Mouse (Mus musculus): ENCODE measurements around the gene Myo15b. TPM values are rescaled to one million over a fixed set of nuclear protein-coding genes. Genes with fewer than 3 reads are reported as not detected.
A peak's percentile ranks its signal among the peaks of the same experiment; 100 is the strongest.

The Myo15b gene
- polyA plus RNA-seq (2015; fragmentation: Nextera tagmentation; extraction: Ambion mirVana) = 0.45 and 0.46 TPM in 2 replicates

DNA sequence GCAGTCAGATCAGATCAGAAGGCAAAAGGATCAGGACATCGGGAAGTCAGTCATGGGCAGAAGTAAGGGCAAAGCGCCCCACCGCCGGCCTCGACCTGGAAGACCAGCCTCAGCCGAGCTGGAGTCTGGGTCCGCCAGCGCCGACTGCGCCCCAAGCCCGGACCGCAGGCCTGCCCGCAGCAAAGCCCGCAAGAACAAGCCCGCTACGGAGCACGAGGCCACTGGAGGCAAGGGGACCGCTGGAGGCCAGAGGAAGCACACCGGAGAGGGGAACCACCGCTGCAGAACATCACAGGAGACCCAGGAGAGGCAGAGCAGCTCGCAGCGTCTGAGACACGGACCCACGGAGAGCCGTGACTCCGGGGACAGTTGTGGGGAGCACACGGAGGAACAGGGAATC lies at the start of gene Myo15b:
Myo15b (plus strand) TSS at position 53 of the 400 bp plus-strand sequence.
- Histone ChIP-seq H3K4me3 (replicated peaks) (peak within 1 kb of the TSS; percentile 46), H3K4me1 (replicated peaks) (peaks cover 17% of the 10 kb centered on the region), H3K36me3 (replicated peaks) (0 out of 2 replicates have a peak, but pooled peaks cover 22% of the 10 kb centered on the region), H3K9me3 (replicated peaks) (no peaks in the 10 kb centered on the region), H3K9ac (0 out of 2 replicates have a peak within 1 kb of the TSS, but pooled peaks have one; percentile 23), H3K4me2 (peak within 1 kb of the TSS; percentile 73), H3K27ac (replicated peaks) (no peak within 1 kb of the TSS), H3K27me3 (peaks cover 75% of the 10 kb centered on the region)
- ATAC-seq (ENCODE audit: insufficient read depth) = no peak
- 12% methylated on average over 27 of the region's 27 CpGs for WGBS (ENCODE audit: insufficient replicate concordance)

DNA sequence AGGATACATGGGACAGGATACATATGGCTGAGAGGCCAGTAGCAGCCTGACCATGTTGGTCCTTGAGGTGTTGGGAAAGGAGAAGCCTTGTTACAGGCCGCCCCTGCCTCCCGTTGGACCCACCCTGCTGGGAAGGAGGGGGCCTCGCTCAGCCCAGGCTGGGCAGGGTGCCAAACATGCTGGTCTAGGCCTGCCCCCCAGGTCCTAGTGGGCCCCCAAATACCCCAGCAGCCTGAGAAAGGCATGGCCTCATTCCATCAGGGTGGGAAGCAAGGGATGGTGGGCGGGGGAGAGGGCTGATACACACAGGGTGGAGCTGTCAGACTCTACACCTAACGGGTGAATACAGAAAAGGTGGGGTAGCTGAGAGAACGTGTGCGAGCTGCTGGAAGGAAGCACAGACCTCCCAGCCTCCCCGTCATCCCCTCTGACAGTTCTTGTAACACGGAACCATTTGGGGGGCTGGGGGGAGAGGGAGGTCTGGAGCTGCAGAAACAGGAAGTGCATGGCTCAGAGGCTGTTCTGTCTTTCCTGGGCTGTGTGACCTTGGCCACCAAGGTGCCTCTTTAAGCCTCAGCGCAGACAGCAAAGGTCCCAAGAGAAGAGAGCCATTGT lies 49.4 kb upstream of the Myo15b start:
- Histone ChIP-seq H3K4me2 (peak overlapping the region; percentile 100; the same call in 1 of the 2 replicates), H3K36me3 (replicated peaks) (peaks cover 51% of the 10 kb centered on the region), H3K9me3 (replicated peaks) (no peaks in the 10 kb centered on the region), H3K27me3 (no peaks in the 10 kb centered on the region), H3K4me1 (replicated peaks) (peaks cover 95% of the 10 kb centered on the region), H3K4me3 (replicated peaks) (no peak overlapping the region), H3K27ac (replicated peaks) (peak overlapping the region; percentile 5; the same call in 1 of the 2 replicates), H3K9ac (0 out of 2 replicates have a peak overlapping the region, but pooled peaks have one; percentile 1)
- ATAC-seq (ENCODE audit: insufficient read depth) = no peak
- WGBS (ENCODE audit: insufficient replicate concordance) = 27% methylated on average over 10 of the region's 10 CpGs

DNA sequence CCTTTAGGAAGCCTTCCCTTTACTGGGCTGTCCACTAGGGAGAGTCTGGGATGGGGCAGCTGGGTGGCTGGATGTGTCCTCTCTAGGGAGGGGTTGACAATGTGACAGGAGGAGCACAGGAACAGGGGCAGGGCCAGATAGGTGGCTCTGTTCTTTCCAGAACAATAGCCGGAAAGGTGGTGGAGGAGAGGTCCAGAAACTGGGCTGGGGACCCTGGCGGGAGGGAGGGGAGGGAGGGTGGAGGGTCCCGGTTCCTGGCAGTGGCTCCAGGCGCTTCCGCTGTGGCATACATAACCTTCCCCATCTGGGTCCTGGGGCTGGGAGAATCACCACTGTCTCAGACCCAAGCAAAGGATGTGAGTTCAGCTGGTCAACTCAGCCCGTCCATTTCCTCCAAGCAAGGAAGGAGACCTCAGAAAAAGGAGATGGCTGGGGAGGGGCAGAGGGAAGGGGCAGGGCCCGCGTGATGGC lies 48.9 kb upstream of the Myo15b start:
- Histone ChIP-seq H3K9ac (no peak overlapping the region), H3K4me2 (peak overlapping the region; percentile 100; the same call in 1 of the 2 replicates)
- WGBS (ENCODE audit: insufficient replicate concordance) = 43% methylated on average over 8 of the region's 8 CpGs

DNA sequence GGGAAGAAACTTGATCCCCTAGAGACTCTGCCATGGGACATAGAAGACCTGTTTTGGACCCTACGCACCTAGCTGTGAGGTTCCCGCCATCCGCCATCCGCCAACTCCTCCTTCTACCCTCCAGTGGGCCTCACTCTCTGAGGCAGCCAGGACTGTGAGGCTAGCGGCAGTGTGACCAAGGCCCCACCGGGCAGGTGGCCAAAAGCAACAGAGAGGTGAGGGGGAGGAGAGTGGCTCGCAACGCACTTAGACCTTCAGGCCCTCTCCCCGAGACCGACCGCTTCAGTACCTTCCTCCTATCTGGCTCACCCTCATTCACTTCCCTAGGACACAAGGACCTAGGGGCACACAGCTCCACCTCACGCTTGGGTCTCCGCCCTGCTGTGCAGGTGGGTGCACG lies 47.8 kb upstream of the Myo15b start:
- H3K9me3 ChIP-seq (replicated peaks) = no peaks in the 10 kb centered on the region
- peak overlapping the region; percentile 59 for H3K27ac ChIP-seq (replicated peaks)
- peak overlapping the region; percentile 2; the same call in 1 of the 2 replicates for H3K4me3 ChIP-seq (replicated peaks)
- H3K4me2 ChIP-seq = peak overlapping the region; percentile 100
- no peak overlapping the region for H3K9ac ChIP-seq
- H3K27me3 ChIP-seq = no peaks in the 10 kb centered on the region
- peaks cover 93% of the 10 kb centered on the region for H3K4me1 ChIP-seq (replicated peaks)
- ATAC-seq (ENCODE audit: insufficient read depth) = no peak
- peaks cover 38% of the 10 kb centered on the region for H3K36me3 ChIP-seq (replicated peaks)
- WGBS (ENCODE audit: insufficient replicate concordance) = 77% methylated on average over 14 of the region's 14 CpGs

More for the DNA sequence above, 48.9 kb upstream of the Myo15b start:
- Histone ChIP-seq H3K27ac (replicated peaks) (peak overlapping the region; percentile 59; the same call in 1 of the 2 replicates), H3K4me3 (replicated peaks) (no peak overlapping the region), H3K27me3 (no peaks in the 10 kb centered on the region), H3K4me1 (replicated peaks) (peaks cover 96% of the 10 kb centered on the region), H3K36me3 (replicated peaks) (peaks cover 47% of the 10 kb centered on the region), H3K9me3 (replicated peaks) (no peaks in the 10 kb centered on the region)
- no peak for ATAC-seq (ENCODE audit: insufficient read depth)

DNA sequence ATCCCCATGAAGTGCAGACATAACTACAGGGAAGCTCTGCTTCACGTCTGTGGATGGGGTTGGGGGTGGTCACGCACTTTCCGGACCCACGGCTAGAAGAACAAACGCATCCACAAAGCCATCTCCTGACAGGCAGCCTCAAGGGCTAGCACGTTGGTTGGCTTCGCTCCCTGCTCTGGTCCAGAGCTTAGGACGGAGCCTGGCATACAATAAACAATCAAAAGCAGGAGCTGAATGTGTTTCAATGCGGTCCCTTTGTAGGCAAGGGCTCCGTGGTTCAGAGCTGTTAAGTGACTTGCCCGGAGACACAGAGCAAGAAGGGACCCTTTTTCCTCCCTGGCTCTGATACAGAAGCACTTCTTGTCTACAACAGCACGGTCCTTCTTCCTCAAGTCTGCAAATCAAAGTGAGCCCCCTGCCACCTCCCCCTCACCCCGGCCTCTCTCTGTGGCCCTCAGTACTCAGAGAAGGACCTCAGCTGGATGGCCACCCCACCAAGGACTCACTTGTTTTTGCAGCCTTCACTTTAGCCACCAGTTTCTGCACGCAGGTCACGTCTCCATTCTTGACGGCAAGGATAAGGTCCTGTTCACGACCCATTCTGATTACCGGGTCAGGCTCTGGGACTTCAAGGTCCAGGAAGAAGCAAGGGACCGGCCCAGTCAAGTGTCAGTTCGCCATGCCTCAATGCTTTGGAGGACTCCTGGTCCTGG lies 46.7 kb upstream of the Myo15b start:
- H3K27ac ChIP-seq (replicated peaks) = no peak overlapping the region

DNA sequence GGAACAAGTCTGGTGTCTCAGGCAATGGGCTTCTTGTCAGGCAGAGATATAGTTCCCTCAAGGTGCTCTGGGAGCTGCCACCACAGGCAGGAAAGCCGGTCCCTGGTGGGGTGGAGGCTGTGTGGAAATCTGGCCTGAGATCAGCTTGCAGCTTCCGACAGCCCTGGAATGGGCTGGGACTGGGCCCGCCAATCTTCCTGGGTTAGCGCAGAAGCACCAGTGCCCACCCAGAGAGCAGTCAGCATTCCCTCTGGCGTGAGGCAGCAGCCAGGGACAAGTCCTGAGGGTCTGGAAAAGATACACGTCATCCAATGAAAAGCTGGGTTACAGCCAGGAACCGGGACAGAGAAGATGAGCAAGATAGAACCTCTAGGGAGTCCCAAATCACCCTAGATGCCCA lies 46.1 kb upstream of the Myo15b start:
- Histone ChIP-seq H3K9ac (peak overlapping the region; percentile 79; the same call in 1 of the 2 replicates), H3K4me3 (replicated peaks) (peak overlapping the region; percentile 80), H3K4me1 (replicated peaks) (peaks cover 88% of the 10 kb centered on the region), H3K27ac (replicated peaks) (no peak overlapping the region), H3K9me3 (replicated peaks) (no peaks in the 10 kb centered on the region), H3K4me2 (peak overlapping the region; percentile 100), H3K27me3 (no peaks in the 10 kb centered on the region), H3K36me3 (replicated peaks) (peaks cover 29% of the 10 kb centered on the region)
- no peak for ATAC-seq (ENCODE audit: insufficient read depth)
- 75% methylated on average over 7 of the region's 7 CpGs for WGBS (ENCODE audit: insufficient replicate concordance)

More for the DNA sequence above, 46.7 kb upstream of the Myo15b start:
- Histone ChIP-seq H3K4me2 (peak overlapping the region; percentile 100), H3K4me1 (replicated peaks) (peaks cover 94% of the 10 kb centered on the region), H3K27me3 (no peaks in the 10 kb centered on the region), H3K36me3 (replicated peaks) (peaks cover 32% of the 10 kb centered on the region), H3K9ac (peak overlapping the region; percentile 10; the same call in 1 of the 2 replicates), H3K4me3 (replicated peaks) (peak overlapping the region; percentile 80), H3K9me3 (replicated peaks) (no peaks in the 10 kb centered on the region)
- WGBS (ENCODE audit: insufficient replicate concordance) = 79% methylated on average over 20 of the region's 20 CpGs
- no peak for ATAC-seq (ENCODE audit: insufficient read depth)

DNA sequence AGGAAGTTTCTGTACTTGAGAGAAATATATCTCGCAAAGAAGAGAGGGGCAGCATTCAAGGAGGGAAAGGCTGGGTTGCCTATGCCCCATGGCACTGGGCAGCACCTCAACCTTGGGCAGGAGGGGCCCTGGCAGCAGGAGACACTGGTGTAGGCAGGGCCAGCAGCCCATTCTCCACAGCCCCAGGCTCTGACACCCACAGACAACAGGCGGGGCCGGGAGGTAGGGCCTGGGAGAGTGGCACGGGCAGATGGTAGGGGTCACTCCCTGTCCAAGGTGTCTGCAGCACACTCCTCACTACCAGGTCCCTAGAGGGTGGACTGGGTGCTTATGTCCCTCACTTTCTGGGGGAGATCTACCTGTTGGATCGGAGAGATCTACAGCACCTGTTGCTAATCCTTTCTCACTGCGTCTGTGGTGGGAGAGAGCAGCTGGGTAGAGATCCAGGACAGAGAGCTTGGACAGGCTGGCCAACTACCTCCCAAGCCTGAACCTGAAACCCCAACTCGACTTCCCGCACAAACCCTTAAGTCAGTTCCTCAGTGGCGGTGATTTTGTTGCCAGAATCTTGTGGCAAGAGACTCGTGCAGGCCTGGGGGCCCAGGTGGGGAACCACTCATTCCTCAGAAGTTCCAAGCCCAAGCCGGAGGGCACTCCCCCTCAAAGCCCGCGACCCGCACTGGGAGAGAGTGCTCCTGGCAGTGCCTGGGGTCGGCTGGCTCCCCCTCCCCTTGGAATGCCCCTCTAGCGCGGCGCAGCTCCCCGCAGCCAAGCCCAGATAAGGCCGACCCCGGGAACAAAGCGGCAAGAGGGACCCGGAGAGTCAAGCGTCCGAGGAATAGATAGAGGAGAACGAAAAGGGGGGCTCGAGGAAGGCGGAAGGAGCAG lies 45.4 kb upstream of the Myo15b start:
- 10% methylated on average over 28 of the region's 28 CpGs for WGBS (ENCODE audit: insufficient replicate concordance)
- peak; percentile 2 for ATAC-seq (ENCODE audit: insufficient read depth)

DNA sequence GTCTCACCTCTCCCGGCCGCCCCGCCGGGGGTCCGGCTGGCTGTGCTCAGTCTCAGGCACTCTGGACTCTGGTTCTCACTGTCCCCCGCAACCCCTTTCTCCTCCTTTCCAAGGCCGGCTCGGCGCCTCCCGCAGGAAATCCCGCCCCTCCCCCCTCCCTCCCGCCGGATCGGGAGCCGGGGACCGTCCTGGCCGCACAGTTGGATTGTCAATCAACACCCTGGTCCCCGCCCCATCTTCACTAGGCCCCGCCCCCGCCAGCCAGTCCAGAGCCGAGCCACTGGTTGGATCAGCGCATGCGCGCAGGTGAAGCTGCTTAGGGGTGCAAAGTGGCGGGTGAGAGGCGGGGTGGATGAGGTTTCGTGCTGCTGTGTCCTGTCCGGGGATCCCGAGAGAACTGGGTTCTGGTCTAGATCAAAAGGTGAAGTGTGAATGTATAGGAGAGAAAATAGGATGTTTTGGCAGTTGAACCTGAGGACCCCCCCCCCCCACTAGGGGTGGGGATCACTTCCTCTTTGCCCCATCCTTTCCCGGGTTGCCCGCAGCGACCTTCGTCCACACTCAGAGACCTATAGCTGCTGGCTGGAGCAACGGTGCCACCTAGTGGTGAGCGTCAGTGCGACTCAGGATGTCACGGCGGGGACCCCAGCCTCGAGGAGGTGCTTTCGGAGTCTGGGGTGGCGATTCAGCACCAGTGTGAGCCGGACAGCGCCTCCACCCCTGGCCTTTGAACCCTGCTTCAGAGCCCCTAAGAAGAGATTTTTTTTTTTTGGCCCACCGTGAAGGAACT lies 44.5 kb upstream of the Myo15b start, which contains the start of gene Caskin2:
Caskin2 (minus strand) TSS at position 133 of the 790 bp plus-strand sequence.
- peak within 1 kb of the TSS; percentile 100 for H3K4me2 ChIP-seq
- H3K9me3 ChIP-seq (replicated peaks) = no peaks in the 10 kb centered on the region
- H3K27ac ChIP-seq (replicated peaks) = peak within 1 kb of the TSS; percentile 83
- H3K9ac ChIP-seq = peak within 1 kb of the TSS; percentile 79
- peaks cover 72% of the 10 kb centered on the region for H3K4me1 ChIP-seq (replicated peaks)
- peak within 1 kb of the TSS; percentile 80 for H3K4me3 ChIP-seq (replicated peaks)
- H3K27me3 ChIP-seq = no peaks in the 10 kb centered on the region
- under 1% methylated on average over 44 of the region's 44 CpGs for WGBS (ENCODE audit: insufficient replicate concordance)
- peaks cover 33% of the 10 kb centered on the region for H3K36me3 ChIP-seq (replicated peaks)
- peak; percentile 90 for ATAC-seq (ENCODE audit: insufficient read depth)

More for the DNA sequence above, 45.4 kb upstream of the Myo15b start:
- Histone ChIP-seq H3K27ac (replicated peaks) (peak overlapping the region; percentile 83), H3K36me3 (replicated peaks) (peaks cover 29% of the 10 kb centered on the region), H3K27me3 (no peaks in the 10 kb centered on the region), H3K9ac (peak overlapping the region; percentile 79), H3K4me2 (peak overlapping the region; percentile 100), H3K9me3 (replicated peaks) (no peaks in the 10 kb centered on the region), H3K4me3 (replicated peaks) (peak overlapping the region; percentile 80), H3K4me1 (replicated peaks) (peaks cover 81% of the 10 kb centered on the region)

DNA sequence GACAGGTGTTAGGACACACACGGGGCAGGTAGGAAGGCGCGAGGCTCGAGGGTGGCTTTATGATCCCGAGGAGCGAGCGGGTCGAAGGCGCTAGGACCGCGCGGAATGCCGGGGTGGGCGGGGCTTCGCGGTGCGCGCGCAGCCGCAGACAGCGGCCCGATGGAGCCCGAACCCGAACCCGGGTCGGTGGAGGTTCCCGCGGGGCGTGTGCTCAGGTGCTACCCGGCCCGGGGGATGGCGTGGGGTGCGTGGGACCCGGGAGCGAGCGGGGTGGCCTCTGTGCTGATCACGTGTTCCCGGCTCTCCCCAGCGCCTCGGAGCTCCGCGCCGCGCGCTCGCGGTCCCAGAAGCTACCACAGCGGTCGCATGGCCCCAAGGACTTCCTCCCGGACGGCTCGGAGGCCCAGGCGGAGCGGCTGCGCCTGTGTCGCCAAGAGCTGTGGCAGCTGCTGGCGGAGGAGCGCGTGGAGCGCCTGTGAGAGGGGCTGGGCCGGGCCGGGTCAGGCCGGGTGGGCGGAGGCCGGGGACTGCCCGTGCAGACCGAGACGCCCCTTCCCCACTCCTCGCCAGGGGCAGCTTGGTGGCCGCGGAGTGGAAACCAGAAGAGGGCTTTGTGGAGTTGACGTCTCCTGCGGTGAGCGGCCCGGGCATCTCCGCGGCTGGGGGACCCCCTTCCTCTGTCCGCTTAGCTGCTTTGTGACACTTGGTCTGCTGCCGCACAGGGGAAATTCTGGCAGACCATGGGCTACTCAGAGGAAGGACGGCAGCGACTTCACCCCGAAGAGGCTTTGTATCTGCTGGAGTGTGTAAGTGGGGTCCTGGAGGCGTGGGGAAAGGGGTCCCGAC lies 43.4 kb upstream of the Myo15b start, which contains the start of gene Tsen54:
Tsen54 (plus strand) TSS at position 120 of the 846 bp plus-strand sequence.
- H3K9me3 ChIP-seq (replicated peaks) = no peaks in the 10 kb centered on the region
- peak within 1 kb of the TSS; percentile 100 for H3K4me2 ChIP-seq
- H3K4me3 ChIP-seq (replicated peaks) = peak within 1 kb of the TSS; percentile 80
- H3K27me3 ChIP-seq = no peaks in the 10 kb centered on the region
- H3K27ac ChIP-seq (replicated peaks) = peak within 1 kb of the TSS; percentile 83
- peaks cover 61% of the 10 kb centered on the region for H3K4me1 ChIP-seq (replicated peaks)
- peak; percentile 61 for ATAC-seq (ENCODE audit: insufficient read depth)
- H3K36me3 ChIP-seq (replicated peaks) = peaks cover 35% of the 10 kb centered on the region
- peak within 1 kb of the TSS; percentile 79 for H3K9ac ChIP-seq
- WGBS (ENCODE audit: insufficient replicate concordance) = 1% methylated on average over 80 of the region's 84 CpGs
